Mouse (Mus musculus): Measurements from ENCODE around the gene Tmtc2. TPM values are rescaled to one million over a fixed set of nuclear protein-coding genes. Genes with fewer than 3 reads are reported as not detected.

Tmtc2 gene
- polyA plus RNA-seq, 1 experiment from 2014 or later = 10.1 TPM

DNA sequence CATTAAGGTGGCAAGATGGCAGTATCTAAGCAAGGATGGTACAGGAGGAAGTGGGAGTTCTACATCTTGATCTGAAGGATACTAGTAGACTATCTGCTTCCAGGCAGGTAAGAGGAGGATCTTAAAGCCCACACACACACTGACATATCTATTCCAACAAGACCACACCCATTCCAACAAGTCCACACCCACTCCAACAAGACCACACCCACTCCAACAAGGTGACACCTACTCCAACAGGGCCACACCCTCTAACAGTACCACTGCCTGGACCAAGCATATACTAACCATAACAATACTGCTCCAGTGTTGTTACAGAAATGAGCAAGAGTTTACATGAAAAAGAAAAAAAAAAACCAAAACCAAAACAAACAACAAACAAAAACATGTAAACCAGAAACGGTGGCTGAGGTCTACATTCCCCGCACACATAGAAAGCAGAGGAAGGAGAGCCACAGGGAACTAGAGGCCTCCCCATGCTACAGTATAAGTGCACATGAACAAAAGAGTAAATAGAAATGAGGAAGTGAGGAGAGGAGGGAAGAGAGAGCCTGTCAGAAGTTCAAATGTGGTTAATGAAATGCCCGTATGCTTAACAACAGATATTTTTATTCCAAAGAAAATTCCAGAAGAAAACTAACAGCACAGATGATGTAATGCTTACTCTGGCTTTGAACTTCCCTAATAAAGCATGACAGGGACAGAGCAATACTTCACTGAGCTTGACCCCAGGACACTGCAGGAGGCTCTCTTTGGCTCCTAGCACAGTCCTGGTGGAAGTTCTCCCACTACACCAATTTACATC lies 66.1 kb downstream of the Tmtc2 start:
- no peaks in the 10 kb centered on the region for H3K27me3 ChIP-seq (ENCODE audit: low read depth, poor library complexity, severe bottlenecking)
- H3K9me3 ChIP-seq (replicated peaks) = no peaks in the 10 kb centered on the region
- peaks cover 19% of the 10 kb centered on the region for H3K4me1 ChIP-seq
- no peak overlapping the region for H3K4me3 ChIP-seq
- H3K36me3 ChIP-seq = peaks cover 15% of the 10 kb centered on the region
- DNase-seq (ENCODE audit: low spot score) = no peak
- H3K27ac ChIP-seq = no peak overlapping the region
- WGBS = 84% methylated on average over 3 of the region's 3 CpGs

DNA sequence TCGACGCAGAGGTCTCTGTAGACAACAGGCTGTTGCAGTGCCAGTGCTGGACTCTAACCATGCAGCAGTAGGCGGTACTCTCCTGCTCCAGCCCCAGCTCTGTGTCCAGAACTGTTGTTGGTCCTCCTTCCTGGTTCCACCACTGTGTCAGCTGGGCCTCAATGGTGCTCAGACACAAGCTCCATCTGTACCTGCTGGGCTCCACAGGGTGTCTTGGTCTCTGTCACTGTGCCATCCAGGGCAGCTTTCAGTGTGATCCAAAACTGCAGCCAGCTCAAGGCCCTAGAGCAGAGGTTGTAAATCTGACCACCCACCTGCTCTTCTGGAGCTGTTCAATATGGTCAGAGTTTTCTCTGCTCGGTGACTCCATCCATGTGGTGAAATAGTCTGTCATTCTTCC lies 68.2 kb downstream of the Tmtc2 start:
- H3K36me3 ChIP-seq = peaks cover 15% of the 10 kb centered on the region
- H3K9me3 ChIP-seq (replicated peaks) = no peaks in the 10 kb centered on the region
- no peak for DNase-seq (ENCODE audit: low spot score)
- WGBS = 89% methylated on average over 4 of the region's 4 CpGs
- H3K4me3 ChIP-seq = no peak overlapping the region
- no peak overlapping the region for H3K27ac ChIP-seq
- peaks cover 32% of the 10 kb centered on the region for H3K4me1 ChIP-seq
- H3K27me3 ChIP-seq (ENCODE audit: low read depth, poor library complexity, severe bottlenecking) = no peaks in the 10 kb centered on the region

DNA sequence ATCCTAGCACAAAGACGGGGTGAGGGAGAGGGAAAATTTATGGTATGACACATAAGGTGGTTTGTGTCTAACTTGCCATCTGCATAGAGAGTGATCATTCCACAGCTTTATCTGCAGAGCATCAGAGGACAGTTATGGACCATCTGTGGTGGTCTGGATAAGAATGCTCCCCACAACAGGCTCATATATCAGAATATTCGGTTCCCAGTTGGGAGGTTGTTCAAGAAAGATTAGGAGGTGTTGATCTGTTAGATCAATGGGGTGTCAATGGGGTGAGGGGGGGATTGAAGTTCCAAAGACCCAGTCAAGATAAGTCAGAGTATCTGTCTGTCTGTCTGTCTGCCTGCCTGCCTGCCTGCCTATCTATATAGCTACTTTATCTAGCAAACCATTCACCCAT lies 69.8 kb downstream of the Tmtc2 start:
- 75% methylated on average over 2 of the region's 2 CpGs for WGBS

DNA sequence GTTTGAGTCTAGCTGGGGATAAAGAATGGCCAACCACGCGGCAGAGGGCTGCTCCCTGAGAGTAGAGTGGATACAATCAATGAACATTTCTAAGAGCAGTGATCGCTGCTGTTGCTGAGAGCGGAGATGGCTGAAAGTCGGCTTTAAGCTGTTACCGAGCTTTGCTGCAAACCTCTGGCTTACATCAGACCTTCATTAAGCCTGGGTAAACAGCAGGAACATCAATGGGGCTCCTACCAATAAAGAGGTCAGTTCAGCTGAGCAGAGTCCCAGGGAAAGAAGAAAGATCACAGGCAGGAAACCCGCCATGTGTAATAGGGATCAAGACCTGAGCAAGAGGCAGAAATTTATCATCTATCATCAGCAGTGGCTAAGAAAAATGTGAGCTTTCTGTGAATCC lies 72.5 kb downstream of the Tmtc2 start:
- Histone ChIP-seq H3K4me3 (no peak overlapping the region), H3K9me3 (replicated peaks) (no peaks in the 10 kb centered on the region), H3K4me1 (peaks cover 18% of the 10 kb centered on the region), H3K27me3 (ENCODE audit: low read depth, poor library complexity, severe bottlenecking) (no peaks in the 10 kb centered on the region), H3K36me3 (peaks cover 13% of the 10 kb centered on the region), H3K27ac (peak overlapping the region; percentile 72)
- DNase-seq (ENCODE audit: low spot score) = peak; percentile 40
- 19% methylated on average over 7 of the region's 7 CpGs for WGBS

More for the DNA sequence above, 69.8 kb downstream of the Tmtc2 start:
- peaks cover 23% of the 10 kb centered on the region for H3K4me1 ChIP-seq
- H3K9me3 ChIP-seq (replicated peaks) = no peaks in the 10 kb centered on the region
- H3K27ac ChIP-seq = no peak overlapping the region
- DNase-seq (ENCODE audit: low spot score) = no peak
- no peaks in the 10 kb centered on the region for H3K27me3 ChIP-seq (ENCODE audit: low read depth, poor library complexity, severe bottlenecking)
- H3K36me3 ChIP-seq = peaks cover 15% of the 10 kb centered on the region
- H3K4me3 ChIP-seq = no peak overlapping the region

DNA sequence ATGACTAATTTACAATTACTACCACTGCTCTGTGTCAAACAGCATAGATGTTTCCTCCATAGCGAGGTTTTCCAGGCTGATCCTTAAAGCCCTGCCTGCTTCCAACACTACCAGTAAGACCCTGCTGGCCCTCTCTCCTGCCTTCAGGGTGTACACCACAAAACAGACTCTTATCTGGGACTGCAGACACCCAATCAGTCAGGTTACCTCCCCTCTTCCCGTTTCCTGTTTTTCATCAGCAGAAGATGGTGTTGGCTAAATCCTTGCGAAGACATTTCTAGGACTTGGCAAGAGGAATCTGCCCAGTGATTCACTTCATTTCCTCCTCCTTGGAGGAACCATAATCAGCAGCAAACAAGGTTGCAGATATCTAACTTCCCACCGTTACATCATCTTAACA lies 73.8 kb downstream of the Tmtc2 start:
- H3K4me1 ChIP-seq = peaks cover 20% of the 10 kb centered on the region

DNA sequence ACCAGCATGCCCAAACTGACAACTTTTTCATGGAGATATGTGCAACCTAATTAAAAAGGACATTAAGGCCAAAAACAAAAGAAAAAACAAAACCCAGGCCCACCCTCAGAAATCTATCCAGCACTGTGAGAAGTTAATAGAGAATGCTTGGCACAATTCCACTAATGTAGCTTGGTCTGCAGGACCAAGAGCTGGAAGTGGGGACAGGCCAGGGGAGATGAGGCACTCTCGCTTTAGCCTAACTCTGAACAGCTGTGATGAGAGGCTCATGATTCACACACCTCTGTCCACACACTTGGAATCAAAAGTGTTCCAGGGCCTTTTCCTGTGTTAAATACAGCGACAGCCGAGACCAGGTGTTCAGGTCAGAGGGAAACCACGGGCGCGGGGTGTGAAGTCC lies 79.0 kb downstream of the Tmtc2 start:
- 77% methylated on average over 6 of the region's 6 CpGs for WGBS
- H3K27ac ChIP-seq = no peak overlapping the region; the same call in 1 of the 2 replicates
- H3K27me3 ChIP-seq (ENCODE audit: low read depth, poor library complexity, severe bottlenecking) = no peaks in the 10 kb centered on the region
- DNase-seq (ENCODE audit: low spot score) = no peak
- no peak overlapping the region for H3K4me3 ChIP-seq
- H3K4me1 ChIP-seq = peaks cover 32% of the 10 kb centered on the region
- 0 out of 2 replicates have a peak, but pooled peaks cover 3% of the 10 kb centered on the region for H3K36me3 ChIP-seq
- no peaks in the 10 kb centered on the region for H3K9me3 ChIP-seq (replicated peaks)

More for the DNA sequence above, 73.8 kb downstream of the Tmtc2 start:
- 0 out of 2 replicates have a peak, but pooled peaks cover 2% of the 10 kb centered on the region for H3K36me3 ChIP-seq
- no peaks in the 10 kb centered on the region for H3K9me3 ChIP-seq (replicated peaks)
- no peak overlapping the region for H3K27ac ChIP-seq
- H3K27me3 ChIP-seq (ENCODE audit: low read depth, poor library complexity, severe bottlenecking) = no peaks in the 10 kb centered on the region
- 64% methylated on average over 4 of the region's 4 CpGs for WGBS
- H3K4me3 ChIP-seq = no peak overlapping the region
- no peak for DNase-seq (ENCODE audit: low spot score)

DNA sequence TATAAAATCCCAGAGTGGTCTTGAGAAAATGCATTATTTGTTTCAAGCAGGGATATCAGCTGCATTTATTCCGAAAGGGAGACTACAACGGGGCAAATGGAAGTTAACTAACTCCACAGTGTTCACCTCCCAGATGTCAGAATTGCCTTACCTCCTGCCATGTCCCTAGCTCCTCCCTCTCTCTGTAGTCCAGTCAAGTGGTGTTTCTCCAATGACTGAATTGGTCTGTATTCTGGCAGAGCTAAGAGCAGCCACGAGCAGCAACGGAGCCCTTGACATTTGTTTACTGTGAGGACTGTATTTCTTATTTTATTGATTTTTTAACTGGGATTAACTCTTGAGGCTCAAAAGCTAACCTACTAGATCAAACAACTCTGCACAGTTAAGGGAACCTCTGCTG lies 81.8 kb downstream of the Tmtc2 start:
- H3K9me3 ChIP-seq (replicated peaks) = no peaks in the 10 kb centered on the region
- H3K36me3 ChIP-seq = 0 out of 2 replicates have a peak, but pooled peaks cover 4% of the 10 kb centered on the region
- WGBS = 56% methylated on average over 4 of the region's 4 CpGs
- peaks cover 34% of the 10 kb centered on the region for H3K4me1 ChIP-seq
- no peak for DNase-seq (ENCODE audit: low spot score)
- H3K4me3 ChIP-seq = no peak overlapping the region
- no peaks in the 10 kb centered on the region for H3K27me3 ChIP-seq (ENCODE audit: low read depth, poor library complexity, severe bottlenecking)
- H3K27ac ChIP-seq = 0 out of 2 replicates have a peak overlapping the region, but pooled peaks have one; percentile 36

DNA sequence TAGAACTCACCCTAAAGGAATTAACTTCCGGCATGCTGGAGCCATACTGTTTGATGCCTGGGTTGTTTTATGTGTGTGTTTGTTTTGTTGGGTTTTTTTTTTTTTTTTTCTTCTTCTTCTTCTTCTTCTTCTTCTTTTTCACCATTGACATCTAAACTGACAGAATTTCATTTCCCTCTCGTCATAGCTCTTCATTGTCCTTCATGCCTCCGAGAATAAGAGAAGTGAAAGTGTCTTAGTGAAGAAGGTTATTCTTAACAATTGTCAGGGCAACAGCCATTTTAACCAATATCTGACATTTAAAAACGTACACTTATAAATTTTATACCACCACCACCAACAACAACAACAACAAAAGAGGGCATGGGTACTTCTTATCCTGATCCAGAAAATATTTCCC lies 83.5 kb downstream of the Tmtc2 start:
- Histone ChIP-seq H3K9me3 (replicated peaks) (no peaks in the 10 kb centered on the region), H3K27me3 (ENCODE audit: low read depth, poor library complexity, severe bottlenecking) (no peaks in the 10 kb centered on the region), H3K4me3 (no peak overlapping the region), H3K4me1 (peaks cover 34% of the 10 kb centered on the region), H3K27ac (no peak overlapping the region), H3K36me3 (0 out of 2 replicates have a peak, but pooled peaks cover 4% of the 10 kb centered on the region)
- WGBS = 91% methylated on average over 4 of the region's 4 CpGs
- no peak for DNase-seq (ENCODE audit: low spot score)

DNA sequence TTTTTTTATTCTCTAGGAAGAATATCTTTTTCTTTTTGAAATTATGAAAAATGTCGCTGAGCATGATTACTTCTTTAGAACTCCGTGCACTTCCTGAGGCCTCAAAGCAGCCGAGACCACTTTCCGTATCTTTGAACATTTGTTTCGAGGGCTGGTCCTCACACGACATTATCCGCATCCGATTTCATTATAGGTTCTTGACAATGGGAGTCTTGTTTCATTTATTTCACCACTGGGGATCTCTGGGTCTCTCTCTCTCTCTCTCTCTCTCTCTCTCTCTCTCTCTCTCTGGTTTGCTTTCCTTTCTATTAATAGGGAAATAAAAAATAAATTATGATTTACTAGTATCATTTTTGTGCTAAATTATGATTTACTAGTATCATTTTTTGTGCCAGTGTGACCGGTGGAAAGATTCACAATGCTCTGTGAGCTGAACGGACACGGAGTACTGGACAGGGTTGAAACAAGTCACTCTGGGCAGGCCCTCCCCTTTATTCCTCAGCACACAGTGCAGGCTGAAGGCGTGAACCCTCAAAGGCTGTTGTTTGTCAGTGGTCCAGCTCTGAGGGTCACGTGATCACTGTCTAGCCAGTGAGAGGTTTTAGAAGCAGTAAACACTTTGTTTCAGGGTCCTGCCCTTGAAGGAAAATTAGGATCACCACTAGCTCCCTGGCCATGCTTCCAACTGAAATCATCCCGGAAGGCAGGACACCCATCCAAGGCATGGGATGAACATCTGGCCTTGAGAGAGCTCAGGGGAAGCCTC lies 84.1 kb downstream of the Tmtc2 start:
- H3K27ac ChIP-seq = 0 out of 2 replicates have a peak overlapping the region, but pooled peaks have one; percentile 25
- peak; percentile 34 for DNase-seq (ENCODE audit: low spot score)

DNA sequence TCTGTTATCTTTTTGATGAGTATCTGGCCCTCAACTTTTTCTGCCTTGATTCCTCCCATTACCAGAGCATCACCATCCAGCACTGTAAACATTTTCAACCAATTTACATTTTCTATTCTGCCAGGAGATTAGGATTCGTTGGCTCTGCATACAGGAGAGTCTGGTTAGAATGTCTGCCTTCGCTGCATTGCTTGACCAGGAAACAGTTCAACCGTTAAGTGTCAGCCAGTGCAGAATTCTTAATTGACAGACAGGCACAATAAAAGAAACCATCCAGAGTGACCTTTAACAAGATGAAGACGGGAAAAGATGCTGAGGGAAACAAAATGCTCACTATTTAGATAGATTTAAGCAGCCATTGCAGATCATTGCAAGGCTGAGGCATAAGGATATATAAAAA lies 87.3 kb downstream of the Tmtc2 start:
- Histone ChIP-seq H3K27me3 (ENCODE audit: low read depth, poor library complexity, severe bottlenecking) (no peaks in the 10 kb centered on the region), H3K27ac (no peak overlapping the region), H3K4me1 (peaks cover 22% of the 10 kb centered on the region), H3K4me3 (no peak overlapping the region), H3K9me3 (replicated peaks) (no peaks in the 10 kb centered on the region), H3K36me3 (0 out of 2 replicates have a peak, but pooled peaks cover 4% of the 10 kb centered on the region)
- DNase-seq (ENCODE audit: low spot score) = no peak
- WGBS = 57% methylated on average over 4 of the region's 4 CpGs

More for the DNA sequence above, 84.1 kb downstream of the Tmtc2 start:
- WGBS = 79% methylated on average over 14 of the region's 14 CpGs
- Histone ChIP-seq H3K27me3 (ENCODE audit: low read depth, poor library complexity, severe bottlenecking) (no peaks in the 10 kb centered on the region), H3K4me3 (no peak overlapping the region), H3K9me3 (replicated peaks) (no peaks in the 10 kb centered on the region), H3K4me1 (peaks cover 29% of the 10 kb centered on the region), H3K36me3 (0 out of 2 replicates have a peak, but pooled peaks cover 4% of the 10 kb centered on the region)

DNA sequence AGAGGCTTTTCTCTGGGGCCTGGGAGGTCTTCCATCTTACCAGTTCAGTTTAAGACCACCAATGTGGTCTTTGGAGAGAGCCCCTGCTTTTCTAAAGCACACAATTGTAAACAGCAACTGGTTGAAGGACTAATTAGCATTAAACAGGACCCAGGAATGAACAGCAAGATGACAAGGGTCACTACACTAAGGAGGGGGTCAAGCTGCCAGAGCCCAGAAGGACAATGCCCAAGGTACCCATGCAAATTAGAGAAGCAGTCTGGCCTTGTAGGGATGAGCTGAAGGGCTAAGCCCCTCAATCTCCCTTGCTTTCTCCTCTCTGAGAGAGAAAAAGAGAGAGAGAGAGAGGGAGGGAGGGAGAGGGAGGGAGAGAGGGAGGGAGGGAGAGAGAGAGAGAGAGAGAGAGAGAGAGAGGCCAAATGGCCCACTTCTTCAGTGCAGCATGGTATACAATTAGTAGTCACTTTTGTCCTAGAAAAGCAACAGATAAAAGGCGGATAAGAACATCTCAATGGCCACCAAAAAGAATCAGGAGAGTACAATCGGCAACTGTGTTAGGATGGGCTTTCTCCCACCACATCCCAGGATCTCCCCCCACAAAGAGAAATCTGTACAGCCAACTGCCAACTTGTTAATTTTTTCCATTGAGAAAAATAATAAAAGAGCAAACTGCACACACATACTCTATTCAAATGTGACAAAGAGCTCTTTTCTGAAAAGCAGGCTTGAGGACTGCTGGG lies 89.7 kb downstream of the Tmtc2 start:
- H3K4me1 ChIP-seq = peaks cover 12% of the 10 kb centered on the region
- no peaks in the 10 kb centered on the region for H3K27me3 ChIP-seq (ENCODE audit: low read depth, poor library complexity, severe bottlenecking)
- WGBS = 81% methylated on average over 2 of the region's 2 CpGs
- no peak for DNase-seq (ENCODE audit: low spot score)
- H3K36me3 ChIP-seq = no peaks in the 10 kb centered on the region
- H3K4me3 ChIP-seq = no peak overlapping the region
- H3K9me3 ChIP-seq (replicated peaks) = no peaks in the 10 kb centered on the region
- H3K27ac ChIP-seq = 0 out of 2 replicates have a peak overlapping the region, but pooled peaks have one; percentile 36

DNA sequence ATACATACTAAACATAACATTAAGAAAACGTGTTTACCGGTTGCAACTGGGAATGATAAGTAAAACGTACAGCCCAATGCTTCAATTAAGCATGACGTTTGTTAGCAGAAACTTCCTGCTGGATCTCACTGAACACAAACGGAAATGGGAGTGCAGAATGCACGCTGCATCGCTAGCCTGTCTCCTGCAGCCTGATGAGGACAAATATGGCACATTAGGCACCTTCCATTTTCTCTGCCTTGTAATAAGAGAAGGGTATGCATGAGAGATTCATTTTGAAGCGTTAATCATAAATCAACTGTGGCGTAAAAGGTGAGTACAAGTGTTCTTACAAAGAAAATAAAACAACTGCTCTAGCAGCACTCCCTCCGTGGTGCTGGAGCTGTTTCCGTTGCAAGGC lies 94.5 kb downstream of the Tmtc2 start:
- no peak overlapping the region for H3K27ac ChIP-seq
- 75% methylated on average over 11 of the region's 11 CpGs for WGBS
- no peak overlapping the region for H3K4me3 ChIP-seq
- H3K27me3 ChIP-seq (ENCODE audit: low read depth, poor library complexity, severe bottlenecking) = no peaks in the 10 kb centered on the region
- H3K9me3 ChIP-seq (replicated peaks) = no peaks in the 10 kb centered on the region
- DNase-seq (ENCODE audit: low spot score) = no peak
- H3K4me1 ChIP-seq = peaks cover 12% of the 10 kb centered on the region
- no peaks in the 10 kb centered on the region for H3K36me3 ChIP-seq

Data from limb, embryonic 10.5 days (tissue).